Mouse (Mus musculus): Measurements from ENCODE around the gene C8a. TPM values are rescaled to one million over a fixed set of nuclear protein-coding genes. Genes with fewer than 3 reads are reported as not detected.

C8a gene
- total and polyA plus RNA-seq, 2 experiments from 2014 or later, result 0.04 TPM; not detected in 1

GRCm38 (mm10) chr4:104828939-104829338, 47.3 kb downstream of the C8a start:
- H3K36me3 ChIP-seq (ENCODE audit: insufficient read depth, low read length), result no peaks in the 10 kb centered on the region
- H3K27me3 ChIP-seq (ENCODE audit: insufficient read depth, low read length), result no peaks in the 10 kb centered on the region
- H3K4me3 ChIP-seq (ENCODE audit: low read depth, low read length), result no peak overlapping the region
- H3K9me3 ChIP-seq (ENCODE audit: low read length), result no peaks in the 10 kb centered on the region
- WGBS, result 73% methylated on average over 5 of the region's 5 CpGs
- DNase-seq (ENCODE audit: low spot score) (peak; percentile 68), ATAC-seq (ENCODE audit: low FRiP score) (no peak)
- no peak overlapping the region for H3K9ac ChIP-seq (replicated peaks; ENCODE audit: low read length, poor library complexity, severe bottlenecking)
- no peak overlapping the region for H3K4me2 ChIP-seq (ENCODE audit: low read depth, low read length, poor library complexity, severe bottlenecking)
- H3K27ac ChIP-seq (ENCODE audit: low read depth, low read length), result no peak overlapping the region
- H3K4me1 ChIP-seq (ENCODE audit: insufficient read depth, low read length), result no peaks in the 10 kb centered on the region; the same call in 1 of the 2 replicates
- no peak for TF ChIP-seq CTCF (IDR thresholded peaks at IDR 0.05)

DNA sequence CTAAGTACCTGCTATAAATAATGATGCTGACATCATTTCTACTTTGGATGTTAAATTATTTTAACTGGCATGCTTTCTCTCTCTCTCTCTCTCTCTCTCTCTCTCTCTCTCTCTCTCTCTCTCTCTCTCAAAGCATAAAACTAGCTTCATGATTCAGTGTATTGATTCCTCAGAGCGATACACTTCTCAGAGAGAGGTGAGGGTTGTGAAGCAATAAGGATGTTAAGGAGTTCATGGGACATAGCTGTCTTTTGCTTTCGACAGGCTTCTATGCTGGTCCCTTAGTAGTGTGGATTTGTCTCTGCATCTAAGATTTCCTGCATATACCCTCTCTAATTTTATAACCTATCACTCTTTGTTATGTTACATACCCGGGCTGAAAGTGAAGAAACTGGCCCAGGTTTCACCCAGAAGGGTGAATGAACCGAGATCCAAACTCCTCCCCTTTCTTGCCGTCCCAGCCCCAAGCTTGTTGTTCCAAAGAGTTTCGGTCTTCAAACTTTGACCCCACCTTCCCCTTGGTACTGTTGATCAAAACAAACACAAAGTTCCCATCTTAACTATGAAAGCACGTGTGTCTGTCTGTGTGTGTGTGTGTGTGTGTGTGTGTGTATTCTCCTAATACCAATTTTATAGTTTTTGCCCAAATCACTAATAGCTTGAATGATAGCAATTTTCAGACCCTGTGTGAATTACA, 51.7 kb downstream of the C8a start:
- WGBS, result 83% methylated on average over 7 of the region's 7 CpGs
- ATAC-seq (ENCODE audit: low FRiP score) (no peak), DNase-seq (ENCODE audit: low spot score) (no peak)
- no peaks in the 10 kb centered on the region; the same call in 1 of the 2 replicates for H3K4me1 ChIP-seq (ENCODE audit: insufficient read depth, low read length)
- H3K27ac ChIP-seq (ENCODE audit: low read depth, low read length), result no peak overlapping the region
- no peaks in the 10 kb centered on the region for H3K36me3 ChIP-seq (ENCODE audit: insufficient read depth, low read length)
- no peak overlapping the region for H3K9ac ChIP-seq (replicated peaks; ENCODE audit: low read length, poor library complexity, severe bottlenecking)
- no peaks in the 10 kb centered on the region for H3K9me3 ChIP-seq (ENCODE audit: low read length)
- H3K4me3 ChIP-seq (ENCODE audit: low read depth, low read length), result no peak overlapping the region
- no peak overlapping the region for H3K4me2 ChIP-seq (ENCODE audit: low read depth, low read length, poor library complexity, severe bottlenecking)
- TF ChIP-seq CTCF (IDR thresholded peaks at IDR 0.05), result no peak
- no peaks in the 10 kb centered on the region for H3K27me3 ChIP-seq (ENCODE audit: insufficient read depth, low read length)

DNA sequence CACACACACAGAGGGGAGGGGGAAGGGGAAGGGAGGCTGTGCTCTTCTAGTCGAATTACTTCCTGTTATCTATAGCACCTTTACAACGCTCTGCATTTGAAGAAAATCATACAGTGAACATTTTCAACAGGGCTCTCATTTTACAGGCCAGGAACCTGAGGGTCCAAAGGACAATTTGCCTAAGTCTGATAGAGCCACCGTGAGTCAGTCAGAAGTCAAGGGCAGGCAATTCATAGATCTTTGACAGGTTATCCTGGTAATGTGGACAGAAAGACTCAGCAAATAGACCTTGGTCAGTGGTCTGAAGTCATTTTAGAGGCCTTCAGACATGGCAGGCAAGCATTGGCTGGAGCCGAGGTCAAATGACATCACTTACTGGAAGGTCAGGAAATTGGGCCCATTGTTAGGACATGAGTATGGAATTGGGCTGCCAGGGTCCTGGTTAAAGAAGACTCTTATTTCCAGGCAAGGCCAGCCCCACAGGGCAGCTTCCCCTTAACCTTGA, 52.5 kb downstream of the C8a start:
- WGBS, result 88% methylated on average over 4 of the region's 4 CpGs
- H3K4me2 ChIP-seq (ENCODE audit: low read depth, low read length, poor library complexity, severe bottlenecking), result no peak overlapping the region
- no peak overlapping the region for H3K27ac ChIP-seq (ENCODE audit: low read depth, low read length)
- TF ChIP-seq CTCF (IDR thresholded peaks at IDR 0.05), result no peak
- DNase-seq (ENCODE audit: low spot score) (no peak), ATAC-seq (ENCODE audit: low FRiP score) (no peak)
- no peaks in the 10 kb centered on the region for H3K27me3 ChIP-seq (ENCODE audit: insufficient read depth, low read length)
- H3K9ac ChIP-seq (replicated peaks; ENCODE audit: low read length, poor library complexity, severe bottlenecking), result no peak overlapping the region
- H3K4me3 ChIP-seq (ENCODE audit: low read depth, low read length), result no peak overlapping the region
- no peaks in the 10 kb centered on the region for H3K4me1 ChIP-seq (ENCODE audit: insufficient read depth, low read length)
- no peaks in the 10 kb centered on the region for H3K9me3 ChIP-seq (ENCODE audit: low read length)
- H3K36me3 ChIP-seq (ENCODE audit: insufficient read depth, low read length), result no peaks in the 10 kb centered on the region

DNA sequence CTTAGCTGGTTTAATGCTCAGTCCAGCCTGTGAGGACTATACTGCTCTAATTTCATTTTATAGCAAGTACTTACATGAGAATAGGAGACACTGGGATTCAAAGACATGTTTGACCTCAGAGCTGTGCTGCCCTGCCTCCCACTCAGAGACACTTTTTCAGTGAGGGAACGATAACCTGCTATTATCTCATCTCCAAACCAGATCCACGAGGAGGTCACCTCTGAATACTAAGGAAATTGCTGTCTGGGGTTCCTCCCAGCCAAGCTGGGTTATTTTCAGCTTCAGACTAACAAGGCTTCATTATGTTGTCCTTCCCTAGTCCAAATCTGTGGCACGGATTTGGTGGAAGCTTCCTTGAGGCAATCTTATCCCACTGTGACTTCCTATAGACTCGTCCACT, 56.3 kb downstream of the C8a start:
- H3K27ac ChIP-seq (ENCODE audit: low read depth, low read length), result no peak overlapping the region
- no peak overlapping the region for H3K9ac ChIP-seq (replicated peaks; ENCODE audit: low read length, poor library complexity, severe bottlenecking)
- no peak overlapping the region for H3K4me2 ChIP-seq (ENCODE audit: low read depth, low read length, poor library complexity, severe bottlenecking)
- H3K27me3 ChIP-seq (ENCODE audit: insufficient read depth, low read length), result no peaks in the 10 kb centered on the region
- DNase-seq (ENCODE audit: low spot score) (no peak), ATAC-seq (ENCODE audit: low FRiP score) (no peak)
- H3K9me3 ChIP-seq (ENCODE audit: low read length), result no peaks in the 10 kb centered on the region
- H3K36me3 ChIP-seq (ENCODE audit: insufficient read depth, low read length), result no peaks in the 10 kb centered on the region
- H3K4me3 ChIP-seq (ENCODE audit: low read depth, low read length), result no peak overlapping the region
- no peaks in the 10 kb centered on the region for H3K4me1 ChIP-seq (ENCODE audit: insufficient read depth, low read length)
- 73% methylated on average over 4 of the region's 4 CpGs for WGBS
- TF ChIP-seq CTCF (IDR thresholded peaks at IDR 0.05), result no peak

DNA sequence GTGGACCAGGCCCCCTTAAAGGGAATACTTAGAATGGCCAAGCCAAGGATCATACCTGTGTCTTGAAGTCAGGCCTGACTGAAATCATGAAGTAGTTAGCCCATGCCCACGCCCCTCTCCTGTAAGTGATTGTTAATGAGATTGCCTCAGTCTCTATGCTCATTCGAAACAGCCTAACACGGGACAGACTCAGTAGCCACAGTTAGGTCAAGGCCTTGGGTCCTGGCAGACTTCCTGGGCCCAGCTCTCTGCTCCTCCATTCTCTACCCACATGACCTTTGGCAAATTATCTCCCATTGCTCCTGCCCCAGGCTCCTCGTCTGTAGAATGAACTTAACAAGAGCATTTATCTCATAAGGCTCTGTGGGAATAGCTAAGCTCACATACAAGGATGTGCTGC, 57.2 kb downstream of the C8a start:
- Histone ChIP-seq H3K9me3 (ENCODE audit: low read length) (no peaks in the 10 kb centered on the region), H3K4me3 (ENCODE audit: low read depth, low read length) (no peak overlapping the region), H3K4me2 (ENCODE audit: low read depth, low read length, poor library complexity, severe bottlenecking) (no peak overlapping the region), H3K9ac (replicated peaks; ENCODE audit: low read length, poor library complexity, severe bottlenecking) (no peak overlapping the region), H3K27me3 (ENCODE audit: insufficient read depth, low read length) (no peaks in the 10 kb centered on the region), H3K27ac (ENCODE audit: low read depth, low read length) (no peak overlapping the region), H3K4me1 (ENCODE audit: insufficient read depth, low read length) (no peaks in the 10 kb centered on the region), H3K36me3 (ENCODE audit: insufficient read depth, low read length) (no peaks in the 10 kb centered on the region)
- TF ChIP-seq CTCF (IDR thresholded peaks at IDR 0.05), result no peak
- ATAC-seq (ENCODE audit: low FRiP score), result no peak
- whole genome bisulfite sequencing, result 66% methylated on average over 4 of the region's 4 CpGs
- no peak for DNase-seq (ENCODE audit: low spot score)

DNA sequence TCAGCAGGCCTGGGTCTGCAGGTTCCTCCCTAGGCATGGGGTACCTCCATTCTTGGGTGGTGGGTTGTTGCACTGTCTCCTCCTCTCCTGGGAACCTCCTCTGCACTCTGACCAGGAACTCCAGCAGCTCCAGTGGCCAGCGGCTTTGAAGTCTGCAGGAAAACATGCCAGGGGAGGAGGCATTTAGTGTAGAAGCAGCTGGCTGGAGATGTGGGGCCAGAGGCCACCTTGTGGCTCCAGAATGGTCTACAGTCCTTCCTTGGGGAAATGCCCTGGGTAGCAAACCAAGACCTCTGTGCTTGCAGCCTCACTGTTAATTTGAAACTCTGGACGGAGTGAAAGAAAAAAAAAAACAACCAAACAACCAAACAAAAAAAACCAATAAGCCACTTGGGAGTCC, 58.7 kb downstream of the C8a start:
- no peak for ATAC-seq (ENCODE audit: low FRiP score)
- TF ChIP-seq CTCF (IDR thresholded peaks at IDR 0.05), result peak; percentile 11; the same call in 1 of the 2 replicates
- WGBS, result 58% methylated on average over 2 of the region's 2 CpGs

More for the DNA sequence above, 58.7 kb downstream of the C8a start:
- Histone ChIP-seq H3K4me2 (ENCODE audit: low read depth, low read length, poor library complexity, severe bottlenecking) (no peak overlapping the region), H3K4me3 (ENCODE audit: low read depth, low read length) (no peak overlapping the region), H3K36me3 (ENCODE audit: insufficient read depth, low read length) (no peaks in the 10 kb centered on the region), H3K9me3 (ENCODE audit: low read length) (no peaks in the 10 kb centered on the region), H3K27ac (ENCODE audit: low read depth, low read length) (no peak overlapping the region), H3K4me1 (ENCODE audit: insufficient read depth, low read length) (no peaks in the 10 kb centered on the region), H3K27me3 (ENCODE audit: insufficient read depth, low read length) (no peaks in the 10 kb centered on the region), H3K9ac (replicated peaks; ENCODE audit: low read length, poor library complexity, severe bottlenecking) (no peak overlapping the region)
- DNase-seq (ENCODE audit: low spot score), result no peak

Data from midbrain, postnatal 0 days (tissue).